Mouse (Mus musculus) heart, embryonic 11.5 days (tissue): Measurements from ENCODE around the gene Extl1. TPM values are rescaled to one million over a fixed set of nuclear protein-coding genes. Genes with fewer than 3 reads are reported as not detected.

Experiments
- ATAC-seq: fragments of 200-750 bp; cut with Nextera tagmentation; replicated peaks from 2 replicates; pipeline ENCODE4 v1.8.0; 2017; ENCODE audit warnings: moderate library complexity; ENCODE audit not compliant: insufficient number of reproducible peaks, low FRiP score, low TSS enrichment
- H3K27ac ChIP-seq: fragments of 300-500 bp; sonication (generic); 2 replicates; pipeline ENCODE4 v1.5.1; 2014; ENCODE audit warnings: mild to moderate bottlenecking, low read depth, low read length
- H3K27me3 ChIP-seq: fragments of 300-500 bp; sonication (generic); 2 replicates; pipeline ENCODE4 v1.6.1; 2014; ENCODE audit warnings: mild to moderate bottlenecking, low read length, mixed read lengths; ENCODE audit not compliant: control insufficient read depth, insufficient read depth
- H3K36me3 ChIP-seq: fragments of 300-500 bp; sonication (generic); 2 replicates; pipeline ENCODE4 v1.6.1; 2014; ENCODE audit warnings: mild to moderate bottlenecking, low read length, moderate library complexity, mixed read lengths; ENCODE audit not compliant: control insufficient read depth, insufficient read depth
- H3K4me1 ChIP-seq: fragments of 300-500 bp; sonication (generic); 2 replicates; pipeline ENCODE4 v1.6.1; 2014; ENCODE audit warnings: low read length; ENCODE audit not compliant: control insufficient read depth, insufficient read depth
- H3K4me2 ChIP-seq: fragments of 300-500 bp; sonication (generic); 2 replicates; pipeline ENCODE4 v1.6.1; 2014; ENCODE audit warnings: mild to moderate bottlenecking, moderate library complexity
- H3K4me3 ChIP-seq: fragments of 300-500 bp; sonication (generic); 2 replicates; pipeline ENCODE4 v1.5.1; 2014; ENCODE audit warnings: low read depth, low read length
- H3K9ac ChIP-seq: fragments of 300-500 bp; sonication (generic); 2 replicates; pipeline ENCODE4 v1.6.1; 2014; ENCODE audit warnings: mild to moderate bottlenecking, low read depth, low read length, moderate library complexity
- H3K9me3 ChIP-seq: fragments of 300-500 bp; sonication (generic); replicated peaks from 2 replicates; pipeline ENCODE4 v1.6.1; 2016; ENCODE audit warnings: low read length; ENCODE audit not compliant: control insufficient read depth
- WGBS: fragments of 180-500 bp; shearing (Covaris S2); extraction: QIAGEN DNeasy Blood & Tissue Kit; methylation state at CpG from one replicate; pipeline ENCODE4 v1.1.7; 2014; ENCODE audit not compliant: insufficient replicate concordance; 5-methylcytosine and 5-hydroxymethylcytosine counted together
- polyA plus RNA-seq: library from polyadenylated mRNA; unstranded; fragments of >200 nt; fragmentation: Nextera tagmentation; extraction: Ambion mirVana; gene quantifications from 2 replicates; pipeline ENCODE4 v1.2.1, GENCODE M21; 2014

The Extl1 gene
- polyA plus RNA-seq, 1 experiment from 2014 or later, result 2.0 TPM

DNA sequence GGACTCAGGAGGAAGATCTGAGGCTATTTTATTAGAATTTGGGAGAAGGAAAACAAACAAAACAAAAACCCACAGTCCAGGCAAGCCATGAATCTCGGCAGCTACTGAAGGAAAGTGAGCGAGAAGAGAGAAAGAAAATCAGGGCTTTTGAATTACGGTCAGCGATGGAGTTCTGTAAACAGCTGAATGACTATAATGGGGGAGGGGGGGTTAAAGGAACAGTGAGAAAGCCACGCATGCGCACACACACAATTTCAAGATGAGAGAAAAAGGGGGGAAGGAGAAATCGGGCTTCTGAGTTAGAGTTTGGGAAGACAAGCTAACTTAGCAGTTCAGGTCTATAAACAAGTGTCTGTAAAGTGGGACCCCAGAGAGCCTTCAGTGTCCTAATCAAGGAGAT is 30.7 kb downstream of the Extl1 start:
- Histone ChIP-seq H3K27me3 (peaks cover 9% of the 10 kb centered on the region), H3K27ac (no peak overlapping the region), H3K4me3 (no peak overlapping the region), H3K4me1 (peaks cover 48% of the 10 kb centered on the region), H3K4me2 (no peak overlapping the region), H3K9ac (no peak overlapping the region), H3K36me3 (no peaks in the 10 kb centered on the region), H3K9me3 (no peaks in the 10 kb centered on the region)
- no peak for ATAC-seq
- WGBS, result 81% methylated on average over 7 of the region's 7 CpGs

DNA sequence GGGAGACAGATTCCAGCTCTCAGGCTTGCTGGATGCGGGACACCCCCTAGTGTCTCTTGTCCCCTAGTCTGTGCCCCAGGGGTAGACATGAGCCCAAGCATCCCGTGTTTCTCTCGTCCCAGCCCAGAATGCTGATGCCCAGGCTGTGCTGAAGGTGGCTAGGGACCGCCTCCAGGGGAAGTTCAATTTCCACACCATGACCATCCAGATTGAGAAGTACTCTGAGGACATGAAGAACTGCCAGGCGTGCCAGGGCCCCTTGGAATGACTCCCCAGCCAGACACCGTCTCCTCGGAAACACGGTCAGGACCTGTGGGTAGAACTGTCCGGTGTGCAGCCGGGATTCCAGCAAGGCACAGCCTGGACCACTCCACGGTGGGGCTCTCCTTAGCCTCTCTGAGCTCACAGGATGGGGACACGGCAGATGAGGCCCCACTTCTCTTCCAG is 31.4 kb downstream of the Extl1 start:
- Histone ChIP-seq H3K4me1 (peaks cover 46% of the 10 kb centered on the region), H3K9me3 (no peaks in the 10 kb centered on the region), H3K27me3 (0 out of 2 replicates have a peak, but pooled peaks cover 3% of the 10 kb centered on the region), H3K27ac (no peak overlapping the region), H3K4me2 (no peak overlapping the region), H3K4me3 (no peak overlapping the region), H3K9ac (0 out of 2 replicates have a peak overlapping the region, but pooled peaks have one; percentile 2), H3K36me3 (no peaks in the 10 kb centered on the region)
- WGBS, result 68% methylated on average over 12 of the region's 12 CpGs
- ATAC-seq, result no peak

DNA sequence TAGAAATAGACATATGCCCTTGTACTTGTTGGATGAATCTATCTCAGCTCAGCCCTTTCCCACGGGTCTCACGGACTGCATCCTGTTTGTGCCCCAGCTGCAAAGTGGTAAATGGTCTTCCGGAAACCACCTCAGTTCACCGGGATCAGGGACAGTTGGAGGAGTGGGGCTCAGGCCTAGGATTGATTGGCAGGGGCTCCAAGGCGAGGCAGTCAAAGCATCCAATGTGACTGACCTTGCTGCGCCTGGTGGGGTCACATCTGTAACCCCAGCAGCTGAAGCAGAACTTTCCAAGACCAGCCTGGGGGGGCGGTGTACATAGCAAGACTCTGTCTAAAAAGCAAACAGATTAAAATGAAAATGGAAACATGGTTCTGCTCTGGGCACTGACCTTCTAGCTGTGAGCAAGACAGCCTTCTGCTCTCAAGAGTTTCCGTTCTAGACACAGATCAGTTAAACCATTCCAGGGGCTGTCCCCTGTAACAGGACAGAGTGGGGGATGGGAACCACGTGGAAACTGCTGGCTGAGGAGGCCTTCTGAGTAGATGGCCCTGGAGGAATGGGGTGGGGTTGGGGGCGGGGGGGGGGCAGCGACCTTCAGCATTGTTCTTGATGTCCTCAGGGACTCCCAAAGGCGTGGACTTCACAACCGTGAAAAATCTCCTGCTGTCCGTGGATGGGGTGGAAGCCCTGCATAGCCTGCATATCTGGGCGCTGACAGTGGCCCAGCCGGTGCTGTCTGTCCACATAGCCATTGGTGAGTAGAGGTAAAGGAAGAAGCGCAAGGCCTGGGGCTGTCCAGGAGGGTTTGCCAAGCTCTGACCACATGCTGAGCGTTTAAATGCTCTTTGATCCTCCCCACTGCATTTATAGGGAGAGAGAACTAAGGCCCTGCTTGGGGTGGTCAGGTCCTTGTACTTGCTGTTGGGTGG is 32.1 kb downstream of the Extl1 start:
- no peak overlapping the region for H3K4me2 ChIP-seq
- no peak for ATAC-seq
- H3K36me3 ChIP-seq, result no peaks in the 10 kb centered on the region
- 38% methylated on average over 18 of the region's 18 CpGs for WGBS
- H3K9me3 ChIP-seq, result no peaks in the 10 kb centered on the region
- 0 out of 2 replicates have a peak, but pooled peaks cover 3% of the 10 kb centered on the region for H3K27me3 ChIP-seq
- no peak overlapping the region for H3K27ac ChIP-seq
- H3K4me3 ChIP-seq, result no peak overlapping the region
- H3K4me1 ChIP-seq, result peaks cover 42% of the 10 kb centered on the region
- H3K9ac ChIP-seq, result 0 out of 2 replicates have a peak overlapping the region, but pooled peaks have one; percentile 2

DNA sequence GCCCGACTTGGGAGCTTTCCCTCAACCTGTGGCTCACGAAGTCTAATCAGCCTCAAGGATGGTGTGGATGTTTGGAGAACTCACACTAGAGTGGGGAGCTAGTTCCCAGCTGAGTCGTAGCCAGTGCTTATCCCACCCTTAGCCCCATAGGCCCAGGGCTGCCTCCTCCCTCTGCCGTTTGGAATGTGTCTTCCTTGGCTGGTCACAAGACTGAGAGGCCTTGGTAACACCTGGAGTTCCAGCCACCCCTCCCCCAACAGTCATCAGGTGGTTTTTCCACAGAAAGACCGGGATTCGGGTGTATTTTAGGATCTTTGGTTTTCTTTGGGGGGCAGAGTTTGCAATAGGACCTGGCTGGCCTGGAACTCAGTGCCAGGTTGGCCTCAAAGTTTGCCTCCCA is 33.0 kb downstream of the Extl1 start:
- no peak for ATAC-seq
- H3K4me2 ChIP-seq, result no peak overlapping the region
- H3K9me3 ChIP-seq, result no peaks in the 10 kb centered on the region
- WGBS, result 83% methylated on average over 6 of the region's 6 CpGs
- H3K27me3 ChIP-seq, result peaks cover 7% of the 10 kb centered on the region; the same call in 1 of the 2 replicates
- no peak overlapping the region for H3K4me3 ChIP-seq
- H3K27ac ChIP-seq, result no peak overlapping the region
- H3K36me3 ChIP-seq, result no peaks in the 10 kb centered on the region
- no peak overlapping the region for H3K9ac ChIP-seq
- H3K4me1 ChIP-seq, result peaks cover 32% of the 10 kb centered on the region

- Histone ChIP-seq H3K4me3 (no peak overlapping the region), H3K4me1 (peaks cover 27% of the 10 kb centered on the region), H3K36me3 (no peaks in the 10 kb centered on the region), H3K4me2 (no peak overlapping the region), H3K27ac (no peak overlapping the region), H3K9ac (no peak overlapping the region), H3K27me3 (peaks cover 12% of the 10 kb centered on the region), H3K9me3 (no peaks in the 10 kb centered on the region)
- no peak for ATAC-seq
- 81% methylated on average over 7 of the region's 7 CpGs for WGBS
Measured at GRCm38 (mm10) chr4:134349829-134350228, 33.8 kb downstream of the Extl1 start.

GRCm38 (mm10) chr4:134348545-134348944 is 35.1 kb downstream of the Extl1 start:
- Histone ChIP-seq H3K4me2 (no peak overlapping the region), H3K4me1 (peaks cover 24% of the 10 kb centered on the region), H3K36me3 (no peaks in the 10 kb centered on the region), H3K4me3 (no peak overlapping the region), H3K27me3 (peaks cover 22% of the 10 kb centered on the region), H3K9me3 (no peaks in the 10 kb centered on the region), H3K27ac (no peak overlapping the region), H3K9ac (0 out of 2 replicates have a peak overlapping the region, but pooled peaks have one; percentile 1)
- 48% methylated on average over 5 of the region's 5 CpGs for WGBS
- no peak for ATAC-seq

DNA sequence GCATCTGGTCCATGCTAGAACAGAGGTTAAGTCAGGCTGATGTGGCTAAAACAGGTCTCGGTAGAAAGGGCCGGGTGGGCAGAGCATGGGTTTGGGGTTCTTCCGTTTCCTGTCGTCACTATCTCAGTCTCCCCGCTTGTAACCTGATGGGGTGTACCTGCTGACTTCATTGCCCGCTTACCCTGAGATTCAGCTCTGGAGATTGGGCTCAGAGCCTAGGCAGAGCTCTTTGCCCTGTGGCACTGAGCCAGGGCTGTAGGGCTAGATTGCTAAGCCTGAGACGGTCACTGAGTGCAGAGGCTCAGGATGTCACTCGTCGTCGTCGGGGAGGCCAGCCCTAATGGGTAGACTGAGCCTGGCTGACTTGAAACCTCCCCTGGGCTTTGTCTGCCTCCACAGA is 35.6 kb downstream of the Extl1 start:
- Histone ChIP-seq H3K36me3 (no peaks in the 10 kb centered on the region), H3K9ac (0 out of 2 replicates have a peak overlapping the region, but pooled peaks have one; percentile 1), H3K4me3 (no peak overlapping the region), H3K4me2 (no peak overlapping the region), H3K4me1 (peaks cover 25% of the 10 kb centered on the region), H3K9me3 (no peaks in the 10 kb centered on the region), H3K27ac (no peak overlapping the region), H3K27me3 (peaks cover 26% of the 10 kb centered on the region)
- ATAC-seq, result no peak
- 56% methylated on average over 11 of the region's 11 CpGs for WGBS

- H3K27me3 ChIP-seq, result peaks cover 42% of the 10 kb centered on the region
- H3K36me3 ChIP-seq, result no peaks in the 10 kb centered on the region
- peaks cover 17% of the 10 kb centered on the region for H3K4me1 ChIP-seq
- H3K9me3 ChIP-seq, result no peaks in the 10 kb centered on the region
- H3K27ac ChIP-seq, result no peak overlapping the region
- no peak overlapping the region for H3K4me2 ChIP-seq
- ATAC-seq, result no peak
- WGBS, result 85% methylated on average over 15 of the region's 15 CpGs
- H3K4me3 ChIP-seq, result no peak overlapping the region
- H3K9ac ChIP-seq, result no peak overlapping the region
Measured at GRCm38 (mm10) chr4:134345802-134346201, 37.8 kb downstream of the Extl1 start.
